Mouse (Mus musculus): ENCODE measurements around the gene Fermt1.

Gene Fermt1

GRCm38 (mm10) chr2:132914785-132915184 lies 30.9 kb downstream of the Fermt1 start:
- no peak for DNase-seq

DNA sequence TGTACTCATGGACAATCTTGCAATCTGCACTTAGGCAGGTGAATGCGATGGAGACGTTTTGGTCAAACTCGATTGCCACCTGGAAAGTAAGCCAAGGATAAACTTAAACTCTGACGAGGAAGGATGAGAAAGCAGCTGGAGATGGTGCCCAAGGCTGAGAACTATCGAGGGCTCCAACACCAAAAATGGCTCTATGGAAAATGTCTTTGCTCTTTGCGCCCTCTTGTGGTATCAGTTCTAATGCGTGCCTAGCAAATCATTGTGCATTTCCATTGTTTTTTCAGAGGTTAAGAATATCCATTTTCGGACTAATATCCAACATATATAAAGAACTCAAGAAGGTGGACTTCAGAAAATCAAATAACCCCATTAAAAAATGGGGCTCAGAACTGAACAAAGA lies 38.9 kb downstream of the Fermt1 start:
- peak; percentile 58 for DNase-seq

DNA sequence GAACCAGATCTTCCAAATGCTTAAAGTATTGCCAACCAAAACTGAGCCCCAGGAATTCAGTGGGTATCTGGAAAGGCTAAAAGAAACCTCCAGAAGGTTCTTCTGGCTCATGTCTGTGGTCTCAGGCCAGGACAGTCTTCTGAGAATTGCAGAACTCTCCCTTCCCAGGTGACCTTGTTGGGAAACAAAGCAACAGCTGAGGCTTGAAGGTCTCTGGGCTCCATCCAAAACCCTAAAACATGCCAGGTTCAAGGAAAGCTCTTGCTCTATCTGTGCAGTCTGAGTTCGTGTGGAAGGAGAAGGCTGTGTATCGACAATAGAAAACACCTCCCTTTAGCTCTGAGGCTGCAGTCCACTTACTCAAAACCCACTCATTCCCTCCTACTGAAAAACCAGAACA lies 40.7 kb downstream of the Fermt1 start:
- DNase-seq, result no peak

GRCm38 (mm10) chr2:132903498-132903897 lies 42.2 kb downstream of the Fermt1 start:
- DNase-seq, result peak; percentile 72

GRCm38 (mm10) chr2:132902056-132902455 lies 43.6 kb downstream of the Fermt1 start:
- no peak for DNase-seq

DNA sequence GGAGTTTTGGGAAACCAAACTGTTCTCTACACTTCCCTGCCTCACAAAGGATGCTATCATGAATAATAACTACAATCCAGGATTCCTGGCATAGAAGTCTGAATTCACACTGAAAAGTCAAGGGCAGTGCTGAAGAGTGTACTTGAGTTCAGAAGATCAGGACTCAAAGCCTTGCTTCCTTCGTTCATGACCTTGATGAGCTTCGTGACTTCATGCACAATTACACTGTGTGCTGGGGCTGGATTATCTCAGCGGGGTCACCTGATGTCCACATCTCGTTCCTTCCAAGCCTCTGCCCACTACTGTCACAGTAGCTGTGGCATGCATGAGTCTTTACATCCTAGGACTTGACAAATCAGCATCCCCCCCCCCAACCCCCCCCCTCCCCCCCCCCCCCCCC lies 44.1 kb downstream of the Fermt1 start:
- DNase-seq, result no peak

- no peak for DNase-seq
These were observed 45.1 kb downstream of the Fermt1 start for GRCm38 (mm10) chr2:132900596-132900995.

DNA sequence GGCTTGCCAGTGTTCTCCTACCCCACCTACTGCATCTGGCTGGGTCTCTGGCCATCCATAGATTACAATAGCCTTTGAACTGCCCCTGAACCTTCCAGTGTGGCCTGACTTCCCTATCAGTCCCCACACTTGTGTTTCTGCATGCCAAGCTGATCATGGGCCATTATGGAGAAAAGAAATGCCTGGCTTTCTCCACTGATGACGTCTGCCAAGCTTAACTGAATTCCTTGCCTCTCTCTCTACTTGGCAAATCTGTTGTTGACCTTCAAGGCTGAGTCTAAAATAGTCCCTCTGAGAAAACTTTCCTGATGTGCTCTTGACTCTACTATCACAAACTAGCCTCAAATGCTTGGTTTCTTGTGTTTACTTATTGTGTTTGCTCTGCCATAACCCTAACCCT lies 47.5 kb downstream of the Fermt1 start:
- no peak for DNase-seq

DNA sequence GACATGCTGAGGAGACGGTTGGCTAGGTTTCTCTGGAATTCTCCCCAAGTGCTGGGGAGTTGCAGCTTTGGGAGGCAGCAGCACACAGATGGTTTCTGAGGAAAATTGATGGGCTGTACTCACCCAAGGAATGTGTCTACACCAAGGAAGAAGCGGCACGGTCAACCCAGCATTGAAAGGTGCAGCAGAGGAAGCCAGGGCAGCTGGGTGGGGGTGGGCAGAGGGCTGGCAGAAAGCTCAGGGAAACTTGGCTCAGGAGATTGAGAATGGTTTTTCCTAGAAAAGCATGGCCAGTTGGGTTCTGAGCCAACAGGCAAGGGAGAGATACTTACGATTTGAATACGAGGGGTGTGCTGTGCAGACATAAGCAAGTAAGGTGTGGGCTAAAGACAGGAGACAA lies 51.9 kb downstream of the Fermt1 start:
- DNase-seq, result no peak

- DNase-seq, result no peak
These were observed 60.4 kb downstream of the Fermt1 start for GRCm38 (mm10) chr2:132885312-132885711.

DNA sequence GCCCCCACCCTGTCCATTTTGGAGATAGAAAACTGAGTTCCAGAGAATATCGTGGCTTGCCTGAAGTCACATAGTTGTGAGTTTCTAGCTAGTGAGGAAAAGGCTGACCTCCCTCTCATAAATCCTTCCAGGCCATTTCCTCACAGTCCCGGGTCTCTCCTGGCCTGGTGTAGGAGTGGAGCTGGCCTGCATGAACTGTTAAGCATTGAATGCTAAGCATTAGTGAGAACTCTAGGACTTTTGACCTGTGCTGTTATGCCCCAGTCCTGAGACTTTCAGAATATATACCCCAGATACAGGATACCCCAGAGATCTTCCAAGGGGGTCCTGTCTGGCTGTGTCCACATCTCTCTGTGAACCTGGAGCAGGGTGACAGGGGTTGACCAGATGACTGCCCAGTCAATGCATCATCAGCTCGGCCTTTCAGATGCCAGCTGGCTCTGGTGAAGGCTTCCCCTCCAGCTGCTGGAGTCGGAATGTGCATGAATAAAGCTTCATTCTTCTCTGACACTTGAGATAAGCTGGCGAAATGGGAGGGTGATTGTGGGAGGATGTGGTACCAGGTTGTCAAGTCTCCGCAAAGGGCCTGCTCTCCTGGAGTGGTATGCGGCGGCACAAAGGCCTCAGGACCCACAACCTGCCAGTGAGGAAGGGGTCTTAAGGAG lies 61.3 kb downstream of the Fermt1 start:
- no peak for DNase-seq

GRCm38 (mm10) chr2:132880844-132881645 lies 64.7 kb downstream of the Fermt1 start, which contains the start of gene Lrrn4:
Gene Lrrn4 (minus strand): TSS chr2:132880891.
- no peak for DNase-seq

- no peak for DNase-seq
These were observed 66.3 kb downstream of the Fermt1 start for GRCm38 (mm10) chr2:132879261-132880044.

DNA sequence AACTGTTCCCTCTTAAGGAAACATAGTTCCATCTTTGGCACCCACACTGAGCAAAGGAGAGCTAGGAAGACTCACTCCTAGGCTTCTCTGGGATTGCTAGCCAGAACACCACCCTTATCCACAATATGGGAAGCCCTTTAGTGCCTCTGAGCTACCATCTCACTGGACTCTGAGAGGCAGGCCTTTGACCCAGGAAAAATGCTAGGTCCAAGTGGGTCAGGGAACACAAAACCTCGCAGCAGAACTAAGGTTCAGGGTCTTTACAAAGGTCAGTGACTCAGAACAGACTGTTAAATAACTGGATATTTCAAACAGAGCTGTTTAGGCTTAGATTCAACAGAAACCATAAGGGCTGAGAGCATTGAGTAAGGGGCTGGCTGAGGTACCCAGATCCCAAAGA lies 68.7 kb downstream of the Fermt1 start:
- DNase-seq, result no peak

GRCm38 (mm10) chr2:132873657-132874326 lies 71.9 kb downstream of the Fermt1 start:
- no peak for DNase-seq

- no peak for DNase-seq
These were observed 74.0 kb downstream of the Fermt1 start for GRCm38 (mm10) chr2:132871663-132872062.

DNA sequence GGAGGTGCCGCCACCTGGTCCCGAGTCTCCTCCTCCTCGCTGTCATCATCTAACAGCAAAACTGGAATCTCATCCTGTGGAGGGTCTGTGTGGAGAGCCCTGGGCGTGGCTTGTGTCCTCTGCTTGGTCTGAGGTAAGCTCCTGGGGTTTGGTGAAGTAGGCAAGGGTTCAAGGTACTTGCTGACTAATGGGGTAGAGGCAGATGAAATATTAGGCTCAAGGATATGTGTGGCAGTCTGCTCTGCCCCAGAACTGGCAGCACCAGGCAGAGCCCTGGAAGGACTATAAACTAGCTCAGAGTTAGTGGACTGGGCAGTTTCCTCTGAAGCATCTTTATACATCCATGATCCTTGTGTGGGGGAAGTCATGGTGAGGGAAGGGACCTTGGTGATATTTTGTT lies 75.4 kb downstream of the Fermt1 start:
- DNase-seq, result no peak

DNA sequence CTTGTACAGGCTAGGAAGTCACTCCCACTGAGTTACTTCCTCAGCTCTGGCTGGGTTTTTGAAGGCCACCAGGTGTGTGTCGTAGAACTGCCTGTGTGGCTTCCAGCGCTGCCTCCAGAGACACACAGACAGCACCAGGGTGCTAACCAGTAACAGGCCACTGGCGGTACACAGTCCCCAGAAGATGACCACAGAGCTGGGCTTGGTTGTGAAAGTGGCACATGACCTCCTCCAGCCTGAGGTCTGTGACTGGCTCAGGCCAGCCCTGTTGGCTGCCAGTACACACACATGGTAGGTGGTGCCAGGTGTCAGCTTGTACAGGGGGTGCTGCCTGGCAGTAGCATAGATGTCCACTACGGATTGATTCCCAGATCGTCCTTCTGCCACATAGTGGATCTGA lies 76.0 kb downstream of the Fermt1 start:
- DNase-seq, result no peak

GRCm38 (mm10) chr2:132867521-132867920 lies 78.2 kb downstream of the Fermt1 start:
- no peak for DNase-seq

DNA sequence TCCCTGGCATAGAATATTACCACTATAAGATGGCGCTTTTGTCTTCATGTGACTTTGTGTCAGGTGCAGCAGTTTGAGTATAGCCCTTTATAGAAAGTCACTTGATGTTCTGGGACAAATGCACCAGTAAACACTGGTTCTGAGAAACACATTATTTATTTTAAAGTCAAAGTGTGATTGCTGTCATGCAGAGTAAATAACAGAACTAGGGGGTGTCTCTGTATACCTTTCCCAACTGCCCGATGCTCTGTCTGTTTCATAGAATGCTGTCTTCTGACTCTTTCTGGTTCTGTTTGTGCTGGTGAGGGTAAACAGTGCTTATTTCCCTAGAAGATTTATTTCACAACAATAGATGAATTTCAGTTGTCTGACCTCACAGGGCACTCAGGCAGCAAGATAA lies 82.4 kb downstream of the Fermt1 start:
- no peak for DNase-seq

DNA sequence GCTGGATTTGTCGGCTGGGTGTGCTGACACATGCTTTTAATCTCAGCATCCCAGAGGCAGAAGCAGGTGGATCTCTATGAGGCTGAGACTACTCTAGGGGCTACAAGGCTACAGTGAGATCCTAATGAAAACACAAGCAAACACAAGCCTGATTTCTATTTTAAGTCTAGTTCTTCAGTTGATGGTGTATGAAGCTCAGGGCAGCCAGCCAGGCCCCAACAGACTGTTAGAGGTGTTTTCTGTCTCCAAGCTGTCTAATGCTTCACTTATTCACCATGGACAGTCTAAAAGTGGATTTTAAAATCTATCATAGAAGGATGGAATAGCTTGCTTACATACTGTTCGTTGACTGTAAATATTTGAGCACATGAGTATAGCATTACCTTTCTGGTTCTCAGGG lies 84.2 kb downstream of the Fermt1 start:
- no peak for DNase-seq

DNA sequence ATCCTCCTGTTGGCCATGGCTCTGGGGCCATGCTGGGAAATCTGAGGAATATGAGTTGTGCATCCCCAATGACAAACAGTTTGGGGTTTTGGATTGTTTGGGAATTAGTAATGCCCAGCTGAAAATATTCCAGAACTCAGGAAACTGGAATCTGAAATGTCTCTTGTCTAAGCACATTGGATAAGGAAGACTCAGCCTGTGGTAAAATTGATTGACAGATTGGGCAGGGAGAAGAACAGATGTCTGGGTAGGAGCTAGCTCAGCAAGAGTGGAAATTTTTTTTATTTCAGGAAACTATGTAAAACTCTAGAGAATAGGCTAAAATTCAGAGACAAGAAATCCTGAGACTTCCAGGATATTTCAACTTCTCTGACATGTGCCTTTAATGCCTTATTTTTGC lies 85.3 kb downstream of the Fermt1 start:
- no peak for DNase-seq

GRCm38 (mm10) chr2:132856333-132856732 lies 89.4 kb downstream of the Fermt1 start:
- DNase-seq, result no peak

Measured in cerebellum, adult 9-10 months (tissue).